Mouse (Mus musculus) testis, adult 10 weeks (tissue): ENCODE measurements around the gene Tent4b. TPM values are rescaled to one million over a fixed set of nuclear protein-coding genes. Genes with fewer than 3 reads are reported as not detected.

ENCODE experiments used
- polyA plus RNA-seq: library from polyadenylated mRNA; stranded (reverse); fragments of 350-450 nt; fragmentation: Illumina TruSeq; extraction: RNeasy Lipid Tissue Mini Kit (QIAGEN cat#74804); gene quantifications from one replicate; pipeline ENCODE4 v1.2.3, GENCODE M21; 2014; ENCODE audit warnings: low read depth, low replicate concordance

Gene Tent4b
- 156 TPM for polyA plus RNA-seq

DNA sequence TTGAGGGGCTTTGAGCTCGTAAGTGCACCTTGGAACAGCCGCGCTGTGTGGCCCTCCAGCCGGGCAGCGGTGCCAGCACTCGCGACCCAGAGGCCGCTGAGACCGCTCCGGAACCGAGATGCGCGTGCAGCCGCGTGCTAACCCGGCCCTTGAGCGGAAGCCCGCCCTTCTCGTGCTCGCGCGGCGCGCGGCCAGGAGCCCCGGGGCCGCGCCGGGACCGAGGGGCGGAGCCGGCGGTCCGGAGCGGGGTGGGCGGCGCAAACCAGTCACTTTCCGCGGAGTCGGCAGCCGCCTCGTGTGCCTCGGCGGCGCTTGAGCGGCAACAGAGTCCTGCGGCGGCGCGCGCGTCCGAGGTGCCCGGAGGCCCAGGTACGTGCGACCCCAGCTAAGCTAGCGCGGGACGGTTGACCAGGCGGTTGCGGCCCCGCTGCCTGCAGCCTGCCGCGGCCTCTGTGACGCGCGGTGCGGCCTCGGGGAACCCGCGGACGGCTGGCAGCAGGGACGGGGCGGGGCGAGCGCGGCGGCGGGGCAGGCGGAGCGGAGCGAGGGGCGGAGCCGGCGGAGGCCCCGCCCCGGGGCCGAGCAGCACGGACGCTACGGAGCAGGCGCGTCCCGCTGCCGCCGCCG is at the start of gene Tent4b:
Gene Tent4b, plus strand, starts transcription at position 269 of the 627 bp plus-strand sequence.

DNA sequence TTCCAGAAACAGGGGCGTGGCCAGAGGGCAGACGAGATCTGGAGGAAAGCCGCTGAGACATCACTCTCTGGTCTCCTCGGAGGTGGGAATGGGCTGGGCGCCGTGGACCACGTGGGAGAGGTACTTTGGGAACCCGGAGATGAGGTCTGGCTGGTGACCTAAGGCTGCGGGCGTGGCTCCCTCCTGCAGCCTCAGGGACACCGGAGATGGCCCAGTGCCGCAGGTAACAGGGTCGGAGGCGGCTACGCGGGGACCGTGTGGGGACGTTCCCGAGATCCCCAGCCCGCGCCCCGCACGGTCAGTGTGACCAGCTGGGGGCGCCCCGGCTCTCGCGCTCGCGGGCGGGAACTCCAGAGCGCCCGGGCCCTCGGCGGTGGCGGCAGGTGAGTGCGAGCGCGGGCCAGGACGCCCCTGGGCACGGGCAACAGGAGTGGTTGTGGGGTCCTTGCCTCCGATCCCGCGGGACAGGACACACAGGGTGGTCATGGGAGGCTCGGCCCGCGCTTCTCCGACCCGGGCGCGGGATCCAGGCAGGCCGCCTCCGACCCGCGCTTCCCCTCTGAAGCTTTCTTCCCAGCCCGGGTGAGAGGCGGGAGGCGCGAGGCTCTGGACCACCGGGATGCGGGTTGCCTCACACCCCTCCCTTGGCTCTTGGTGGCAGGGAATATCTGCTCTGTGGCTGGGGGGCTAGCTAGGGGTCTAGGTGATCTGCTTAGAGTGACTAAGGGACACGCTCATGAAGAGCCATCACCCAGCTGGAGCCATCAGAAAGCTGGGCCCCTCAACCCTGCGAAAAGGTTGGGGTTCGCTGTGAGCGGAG is 73.4 kb downstream of the Tent4b start, which contains the start of gene Adcy7:
Gene Adcy7, plus strand, starts transcription at position 173 of the 820 bp plus-strand sequence.

Other genes with a start within 250 kb of the Tent4b start
- 0.63 TPM for gene Zfp423, start 239.6 kb upstream of the Tent4b start, polyA plus RNA-seq
- 79.0 TPM for gene Cnep1r1, start 80.4 kb upstream of the Tent4b start, polyA plus RNA-seq
- gene Heatr3, start 61.4 kb upstream of the Tent4b start, polyA plus RNA-seq: 13.9 TPM
- 3.3 TPM for gene Adcy7, start 73.2 kb downstream of the Tent4b start, polyA plus RNA-seq
- 76.9 TPM for gene Brd7, start 163.0 kb downstream of the Tent4b start, polyA plus RNA-seq